ENCODE assay signal across 13 mouse cellular contexts in the genomic region with DNA sequence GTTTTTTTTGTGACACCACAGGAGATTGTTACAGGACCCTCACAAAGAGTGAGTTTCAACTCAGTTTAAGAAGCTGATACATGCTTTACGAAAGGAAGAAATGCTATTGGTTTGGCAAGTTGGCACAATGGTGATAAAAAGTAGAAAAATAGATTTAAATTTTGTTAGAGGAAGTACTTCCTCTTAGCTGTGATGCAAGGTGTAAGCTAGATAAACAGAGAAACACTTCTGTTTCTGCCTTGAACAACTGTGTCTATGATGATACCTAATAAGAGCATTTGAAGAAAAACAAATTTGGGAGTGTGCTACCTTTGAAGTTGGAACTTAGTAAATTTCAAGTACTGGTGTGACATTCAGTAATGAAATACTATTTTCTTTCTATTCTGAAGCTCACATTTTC.
"Had no signal": no experiment of that assay in that cellular context is flagged by ENCODE, and none has a peak within 500 bp of the region (broad histone marks: within the 10 kb centered on the region; RNA-seq: fewer than 3 reads in every experiment).

No protein-coding gene starts in this region.

- H3K4me3 ChIP-seq: kidney, embryonic 15.5 days; limb, embryonic 15.5 days; liver, embryonic 13.5 days; megakaryocyte, embryonic 14.5 days; midbrain, embryonic 15.5 days; neural tube, embryonic 13.5 days had no signal

- H3K9ac ChIP-seq: kidney, embryonic 15.5 days; limb, embryonic 15.5 days; liver, embryonic 13.5 days; liver, postnatal 0 days; midbrain, embryonic 15.5 days; neural tube, embryonic 13.5 days had no signal

- H3K9me3 ChIP-seq: kidney, embryonic 15.5 days; limb, embryonic 15.5 days; liver, embryonic 13.5 days; megakaryocyte, embryonic 14.5 days; midbrain, embryonic 15.5 days; neural tube, embryonic 13.5 days had no signal

- H3K27ac ChIP-seq: kidney, embryonic 15.5 days; limb, embryonic 15.5 days; liver, embryonic 13.5 days; midbrain, embryonic 15.5 days; neural tube, embryonic 13.5 days; stomach, postnatal 0 days had no signal

- H3K4me2 ChIP-seq: kidney, embryonic 15.5 days; limb, embryonic 15.5 days; liver, embryonic 13.5 days; midbrain, embryonic 11.5 days; midbrain, embryonic 15.5 days; neural tube, embryonic 13.5 days had no signal

- DNase-seq: kidney, adult 18-20 months; kidney, postnatal 14 days; liver, embryonic 13.5 days; liver, postnatal 0 days; lung, postnatal 36 days; thymus, postnatal 4 days had no signal

- H3K27me3 ChIP-seq: kidney, embryonic 15.5 days; limb, embryonic 15.5 days; liver, embryonic 13.5 days; megakaryocyte, embryonic 14.5 days; midbrain, embryonic 15.5 days; neural tube, embryonic 13.5 days had no signal

- ATAC-seq: liver, postnatal 0 days; midbrain, embryonic 15.5 days had no signal
